Mouse (Mus musculus): ENCODE measurements around the gene Sulf2.

The Sulf2 gene

GRCm38 (mm10) chr2:166048852-166049251 is 106.6 kb downstream of the Sulf2 start:
- DNase-seq: no peak

GRCm38 (mm10) chr2:166047931-166048330 is 107.5 kb downstream of the Sulf2 start:
- no peak for DNase-seq

GRCm38 (mm10) chr2:166045549-166046501 is 109.6 kb downstream of the Sulf2 start:
- peak; percentile 55 for DNase-seq

- no peak for DNase-seq
Measured at GRCm38 (mm10) chr2:166045006-166045405, 110.5 kb downstream of the Sulf2 start.

GRCm38 (mm10) chr2:166042542-166042941 is 112.9 kb downstream of the Sulf2 start:
- DNase-seq: no peak

- no peak for DNase-seq
Measured at GRCm38 (mm10) chr2:166039681-166040080, 115.8 kb downstream of the Sulf2 start.

GRCm38 (mm10) chr2:166035725-166036124 is 119.7 kb downstream of the Sulf2 start:
- peak; percentile 37 for DNase-seq

- no peak for DNase-seq
Measured at GRCm38 (mm10) chr2:166034967-166035490, 120.4 kb downstream of the Sulf2 start.

GRCm38 (mm10) chr2:166032628-166033027 is 122.8 kb downstream of the Sulf2 start:
- no peak for DNase-seq

- DNase-seq: peak; percentile 74
Measured at GRCm38 (mm10) chr2:166031120-166031929, 124.1 kb downstream of the Sulf2 start.

GRCm38 (mm10) chr2:166030256-166030995 is 125.0 kb downstream of the Sulf2 start:
- peak; percentile 24 for DNase-seq

GRCm38 (mm10) chr2:166029232-166029631 is 126.2 kb downstream of the Sulf2 start:
- DNase-seq: peak; percentile 31

GRCm38 (mm10) chr2:166027834-166028233 is 127.6 kb downstream of the Sulf2 start:
- DNase-seq: no peak

GRCm38 (mm10) chr2:166025943-166026342 is 129.5 kb downstream of the Sulf2 start:
- DNase-seq: no peak

GRCm38 (mm10) chr2:166024621-166025020 is 130.8 kb downstream of the Sulf2 start:
- DNase-seq: no peak

- DNase-seq: no peak
Measured at GRCm38 (mm10) chr2:166024079-166024478, 131.4 kb downstream of the Sulf2 start.

Measured in retina, postnatal 1 day (tissue).